Mouse (Mus musculus): ENCODE measurements at regions not wholly inside any gene's neighbourhood (a gene's known extent, or its start where the extent isn't known, plus 50 kb on each side); places are given as distances from the start of the nearest gene placed in this dataset.

DNA sequence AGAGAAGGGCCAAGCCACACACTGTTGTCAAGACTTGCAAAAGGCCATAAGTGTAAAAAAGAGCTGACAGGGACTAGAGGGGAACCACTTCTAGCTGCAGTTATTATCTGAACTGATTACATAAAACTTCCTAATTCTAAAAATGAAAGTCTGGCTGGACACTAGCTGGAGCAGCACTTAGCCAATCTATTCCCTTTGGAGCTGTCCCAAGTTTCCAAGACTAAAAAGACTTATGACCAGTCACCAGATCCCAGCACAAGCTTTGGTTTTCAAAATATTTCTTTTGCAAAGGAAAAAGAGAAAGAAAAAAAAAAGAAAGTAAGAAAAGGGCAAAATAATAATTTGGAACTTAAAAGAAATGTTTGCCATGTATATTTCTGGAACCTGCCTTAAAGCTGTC is 217.6 kb upstream of the Gm9747 start:
- TF ChIP-seq CTCF (IDR thresholded peaks at IDR 0.05), result no peak
- no peak for TF ChIP-seq EP300 (IDR thresholded peaks at IDR 0.05)

Data from lung, postnatal 0 days (tissue).